Mouse (Mus musculus) brain, embryonic 18.5 days (tissue): ENCODE measurements around the gene Syce3.
A peak's percentile ranks its signal among the peaks of the same experiment; 100 is the strongest.

ENCODE experiments used
- DNase-seq: peaks from one replicate; pipeline ENCODE4 v3.0.0-alpha.2; 2012; ENCODE audit warnings: low read depth, low spot score

Syce3 gene

GRCm38 (mm10) chr15:89424621-89425020, 14.3 kb upstream of the Syce3 start:
- DNase-seq, result no peak

GRCm38 (mm10) chr15:89421938-89422337, 11.6 kb upstream of the Syce3 start:
- no peak for DNase-seq

GRCm38 (mm10) chr15:89415282-89415681, 5.0 kb upstream of the Syce3 start:
- no peak for DNase-seq

- no peak for DNase-seq
These were observed 3.6 kb downstream of the Syce3 start for GRCm38 (mm10) chr15:89406691-89407090.

GRCm38 (mm10) chr15:89404831-89405623, 5.3 kb downstream of the Syce3 start:
- DNase-seq, result no peak

- DNase-seq, result no peak
These were observed 7.8 kb downstream of the Syce3 start for GRCm38 (mm10) chr15:89402471-89402870.

- DNase-seq, result no peak
These were observed 10.6 kb downstream of the Syce3 start for GRCm38 (mm10) chr15:89399716-89400115.

- DNase-seq, result no peak
These were observed 12.2 kb downstream of the Syce3 start for GRCm38 (mm10) chr15:89398146-89398545.

GRCm38 (mm10) chr15:89396883-89397282, 13.4 kb downstream of the Syce3 start:
- DNase-seq, result no peak

- no peak for DNase-seq
These were observed 20.2 kb downstream of the Syce3 start for GRCm38 (mm10) chr15:89390081-89390480.

GRCm38 (mm10) chr15:89387127-89387526, 23.2 kb downstream of the Syce3 start:
- DNase-seq, result no peak

- DNase-seq, result no peak
These were observed 25.7 kb downstream of the Syce3 start, which contains the start of gene Klhdc7b for GRCm38 (mm10) chr15:89384617-89385016. Gene Klhdc7b, plus strand, starts transcription at chr15:89384917.

- DNase-seq, result no peak
These were observed 30.9 kb downstream of the Syce3 start for GRCm38 (mm10) chr15:89379429-89379828.

- no peak for DNase-seq
These were observed 31.4 kb downstream of the Syce3 start, which contains the start of gene Odf3b for GRCm38 (mm10) chr15:89378831-89379401. Gene Odf3b, minus strand, starts transcription at chr15:89379282.

GRCm38 (mm10) chr15:89377938-89378828, 32.1 kb downstream of the Syce3 start:
- no peak for DNase-seq

- DNase-seq, result no peak
These were observed 32.9 kb downstream of the Syce3 start for GRCm38 (mm10) chr15:89377362-89377761.

- DNase-seq, result no peak
These were observed 33.3 kb downstream of the Syce3 start, which contains the start of gene Tymp for GRCm38 (mm10) chr15:89376957-89377356. Gene Tymp, minus strand, starts transcription at chr15:89377039.

GRCm38 (mm10) chr15:89376040-89376439, 34.3 kb downstream of the Syce3 start:
- DNase-seq, result no peak

- DNase-seq, result no peak
These were observed 35.3 kb downstream of the Syce3 start for GRCm38 (mm10) chr15:89374801-89375534.

GRCm38 (mm10) chr15:89374340-89374739, 36.0 kb downstream of the Syce3 start:
- DNase-seq, result no peak

- DNase-seq, result peak; percentile 73
These were observed 36.5 kb downstream of the Syce3 start, which contains the start of gene Sco2 for GRCm38 (mm10) chr15:89373762-89374248. Gene Sco2, minus strand, starts transcription at chr15:89373846.
